Mouse (Mus musculus) cerebellum, postnatal 4 days (tissue): ENCODE measurements around the gene Vps72.
"Not testable (repeated sequence)": the region's sequence is repeated elsewhere in the genome, so short reads cannot be mapped to it uniquely, and the experiment has no call there.

Source experiments
- DNase-seq, 2 experiments: peaks; one replicate each; pipeline ENCODE4 v3.0.0; 2022; ENCODE audit warnings: low spot score in 2 of 2, mixed read lengths in 1 of 2

Gene Vps72

GRCm38 (mm10) chr3:95110911-95111726 lies at the start of gene Vps72:
Vps72 (plus strand) TSS chr3:95111022.
- peak; percentile 60 to 81 for DNase-seq

- no peak for DNase-seq
Measured at GRCm38 (mm10) chr3:95063741-95064140, 47.1 kb upstream of the Vps72 start.

- no peak for DNase-seq
Measured at GRCm38 (mm10) chr3:95065553-95065952, 45.3 kb upstream of the Vps72 start.

- no peak for DNase-seq
Measured at GRCm38 (mm10) chr3:95066095-95066494, 44.7 kb upstream of the Vps72 start.

- no peak for DNase-seq
Measured at GRCm38 (mm10) chr3:95066570-95066969, 44.3 kb upstream of the Vps72 start.

- DNase-seq, result no peak
Measured at GRCm38 (mm10) chr3:95071606-95072005, 39.2 kb upstream of the Vps72 start.

GRCm38 (mm10) chr3:95088071-95088470 lies 22.8 kb upstream of the Vps72 start:
- DNase-seq, result no peak

GRCm38 (mm10) chr3:95100854-95101253 lies 10.0 kb upstream of the Vps72 start:
- no peak for DNase-seq

GRCm38 (mm10) chr3:95105121-95105520 lies 5.7 kb upstream of the Vps72 start:
- DNase-seq, result no peak

GRCm38 (mm10) chr3:95105586-95106337 lies 5.1 kb upstream of the Vps72 start:
- no peak for DNase-seq

GRCm38 (mm10) chr3:95106338-95107117 lies 4.3 kb upstream of the Vps72 start, which contains the start of gene Pip5k1a:
Pip5k1a (minus strand) TSS chr3:95106930.
- DNase-seq, result peak; percentile 94 to 97

GRCm38 (mm10) chr3:95107308-95107707 lies 3.5 kb upstream of the Vps72 start:
- DNase-seq, result not testable (repeated sequence)

- DNase-seq, result no peak
Measured at GRCm38 (mm10) chr3:95107898-95108297, 2.9 kb upstream of the Vps72 start.

- no peak for DNase-seq
Measured at GRCm38 (mm10) chr3:95112760-95113159, 1.9 kb downstream of the Vps72 start.

GRCm38 (mm10) chr3:95117751-95118150 lies 6.9 kb downstream of the Vps72 start:
- DNase-seq, result no peak

- DNase-seq, result no peak
Measured at GRCm38 (mm10) chr3:95121580-95121979, 10.8 kb downstream of the Vps72 start.

GRCm38 (mm10) chr3:95124246-95124645 lies 13.4 kb downstream of the Vps72 start, which contains the start of gene Tmod4:
Tmod4 (plus strand) TSS chr3:95124476.
- no peak for DNase-seq

- DNase-seq, result peak in 1 of 2 experiments; percentile 42
Measured at GRCm38 (mm10) chr3:95124972-95125371, 14.2 kb downstream of the Vps72 start.

GRCm38 (mm10) chr3:95129226-95129651 lies 18.4 kb downstream of the Vps72 start:
- DNase-seq, result no peak

GRCm38 (mm10) chr3:95130081-95130480 lies 19.3 kb downstream of the Vps72 start:
- DNase-seq, result no peak

GRCm38 (mm10) chr3:95132389-95132788 lies 21.6 kb downstream of the Vps72 start:
- not testable (repeated sequence) for DNase-seq

GRCm38 (mm10) chr3:95133176-95133575 lies 22.4 kb downstream of the Vps72 start:
- DNase-seq, result no peak
